ENCODE assay signal across 21 mouse cellular contexts in genomic region chr11:52734493-52735195, GRCm38 (mm10). TPM values are rescaled to one million over a fixed set of nuclear protein-coding genes. Genes with fewer than 3 reads are reported as not detected.
DNase-seq lines count a peak whose midpoint lies in the region.
"Had no signal": no experiment of that assay in that cellular context is flagged by ENCODE, and none has a peak within 500 bp of the region (broad histone marks: within the 10 kb centered on the region; RNA-seq: fewer than 3 reads in every experiment).

No protein-coding gene starts in this region.

- intact Hi-C loops in heart, postnatal 36 days (cut with DNase I) = no loop called here
- intact Hi-C loops in left cerebral cortex, postnatal 25 days (cut with DNase I) = no loop called here

- DNase-seq in heart, adult 11 months = peak; percentile 66
- DNase-seq in heart, postnatal 36 days = no peak
- DNase-seq in right cerebral cortex, postnatal 25 days = peak; percentile 15
- DNase-seq in right cerebral cortex, postnatal 4 days = no peak
- peak; percentile 6 to 84 for DNase-seq in left cerebral cortex, postnatal 25 days (ENCODE audit: low spot score in 2 of 2)
- no peak for DNase-seq in thymus, postnatal 25 days
- DNase-seq in embryo, embryonic 10 days (ENCODE audit: low spot score) = no peak
- DNase-seq: adrenal gland, adult 8-10 months; B cell, adult 2 months; cerebellum, adult 8-10 months; cerebellum, postnatal 36 days; heart, adult 2 months; heart, postnatal 14 days; kidney, postnatal 25 days; liver, embryonic 13.5 days; lung, adult 2 months; lung, postnatal 14 days; midbrain, embryonic 14.5 days had no signal

RNA-seq across cellular contexts. Expression of gene Fstl4, which starts 29.8 kb away (rescaled TPM):
- total RNA-seq in heart, postnatal 36 days (2021) = 1 to 10 TPM; 1.4 to 4.0 TPM
- total RNA-seq in left cerebral cortex, postnatal 25 days (2021) = 10 to 100 TPM; 43.2 to 43.8 TPM
- total RNA-seq: gastrocnemius, adult 8-10 months; megakaryocyte, adult 5-6 weeks; MEL had no signal

Comparison
In these comparisons a context has a peak if more than half of its experiments do, and no peak if none do; other contexts are left out.
1. DNase-seq: peak in heart, adult 11 months (single experiment), right cerebral cortex, postnatal 25 days (single experiment) and left cerebral cortex, postnatal 25 days (2 of 2); none in heart, postnatal 36 days (0 of 2), right cerebral cortex, postnatal 4 days (single experiment), thymus, postnatal 25 days (single experiment) and embryo, embryonic 10 days (single experiment).
2. RNA of gene Fstl4, which starts 29.8 kb away (total RNA-seq): 43.2 to 43.8 TPM in left cerebral cortex, postnatal 25 days; 1.4 to 4.0 TPM in heart, postnatal 36 days; every median in the first group is over 4 times any median in the second.